Mouse (Mus musculus): Measurements from ENCODE around the gene Aunip.
"Not testable (repeated sequence)": the region's sequence is repeated elsewhere in the genome, so short reads cannot be mapped to it uniquely, and the experiment has no call there.

Aunip gene

DNA sequence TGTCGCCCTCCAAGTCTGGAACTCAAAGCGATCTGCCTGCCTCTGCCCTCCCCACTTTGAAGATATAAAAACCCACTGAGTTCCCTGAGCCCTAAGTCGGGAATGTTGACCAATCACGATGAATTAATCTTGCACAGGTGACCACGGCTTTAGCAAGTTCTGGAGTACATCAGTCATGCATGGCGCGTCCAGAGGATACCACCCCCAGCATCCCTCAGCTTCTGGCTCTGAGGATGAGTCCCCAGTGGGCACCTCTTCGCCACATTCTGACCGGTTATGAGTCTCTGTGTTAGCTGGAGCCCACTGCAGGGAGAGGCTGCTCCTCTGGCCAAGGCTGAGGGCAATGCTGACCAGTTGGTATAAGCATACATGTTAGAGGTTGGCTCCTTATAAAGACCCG, 26.6 kb upstream of the Aunip start:
- in situ Hi-C loops (cut with MboI; ENCODE audit: unreplicated experiment in 2 of 2) = no loop called here

DNA sequence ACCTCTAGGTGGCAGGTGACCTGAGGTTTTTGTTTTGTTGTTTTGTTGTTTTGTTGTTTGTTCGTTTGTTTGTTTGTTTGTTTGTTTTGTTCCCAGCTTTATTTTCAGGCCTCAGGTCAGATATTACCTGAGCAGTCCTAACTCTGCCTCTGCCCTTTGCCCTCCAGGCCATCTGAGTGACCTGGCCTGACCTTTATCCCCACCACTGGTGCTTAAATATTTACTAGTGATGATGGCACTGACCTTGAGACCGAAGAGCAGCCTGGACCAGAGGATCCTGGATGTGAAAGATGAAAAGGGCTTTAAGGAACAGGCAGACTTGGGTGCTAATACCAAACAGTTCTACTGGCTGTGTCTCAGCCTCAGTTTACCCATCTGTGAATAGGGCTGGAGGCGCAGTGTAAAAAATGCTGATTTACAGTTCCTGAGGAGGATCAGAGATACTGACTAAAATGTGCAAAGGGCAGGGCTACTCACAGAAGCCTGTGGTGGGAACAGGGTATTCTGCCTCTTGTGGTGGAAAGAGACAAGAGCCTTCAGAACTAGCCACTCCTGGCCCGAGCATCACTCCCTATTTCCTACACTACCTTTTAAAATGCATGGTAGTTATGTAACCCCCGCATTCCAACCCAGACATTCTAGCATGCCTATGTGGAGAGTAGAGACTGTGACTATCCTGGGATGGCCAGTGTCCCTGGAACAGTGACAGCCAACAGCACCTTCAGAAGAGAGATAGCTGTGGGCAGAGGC, 25.5 kb upstream of the Aunip start:
- in situ Hi-C loops (cut with MboI; ENCODE audit: unreplicated experiment in 2 of 2) = no loop called here

DNA sequence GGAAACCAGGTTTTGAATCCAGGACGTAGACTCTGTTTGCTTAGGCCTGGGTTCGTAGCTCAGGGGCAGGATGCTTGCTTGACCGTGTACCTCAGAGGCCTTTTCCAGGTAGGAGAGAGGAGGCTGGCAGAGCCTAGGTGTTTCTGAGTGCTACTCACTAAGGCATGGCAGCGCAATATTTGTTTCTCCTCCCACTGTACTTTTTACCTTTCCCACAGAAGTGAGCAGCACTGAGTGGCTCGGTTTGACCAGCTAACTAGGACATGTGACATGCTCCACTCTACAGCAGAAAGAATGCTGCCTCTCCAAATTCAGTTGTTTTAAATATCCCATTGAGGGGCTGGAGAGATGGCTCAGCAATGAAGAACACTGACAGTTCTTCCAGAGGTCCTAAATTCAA, 22.6 kb upstream of the Aunip start:
- in situ Hi-C loops (cut with MboI; ENCODE audit: unreplicated experiment in 2 of 2) = no loop called here

DNA sequence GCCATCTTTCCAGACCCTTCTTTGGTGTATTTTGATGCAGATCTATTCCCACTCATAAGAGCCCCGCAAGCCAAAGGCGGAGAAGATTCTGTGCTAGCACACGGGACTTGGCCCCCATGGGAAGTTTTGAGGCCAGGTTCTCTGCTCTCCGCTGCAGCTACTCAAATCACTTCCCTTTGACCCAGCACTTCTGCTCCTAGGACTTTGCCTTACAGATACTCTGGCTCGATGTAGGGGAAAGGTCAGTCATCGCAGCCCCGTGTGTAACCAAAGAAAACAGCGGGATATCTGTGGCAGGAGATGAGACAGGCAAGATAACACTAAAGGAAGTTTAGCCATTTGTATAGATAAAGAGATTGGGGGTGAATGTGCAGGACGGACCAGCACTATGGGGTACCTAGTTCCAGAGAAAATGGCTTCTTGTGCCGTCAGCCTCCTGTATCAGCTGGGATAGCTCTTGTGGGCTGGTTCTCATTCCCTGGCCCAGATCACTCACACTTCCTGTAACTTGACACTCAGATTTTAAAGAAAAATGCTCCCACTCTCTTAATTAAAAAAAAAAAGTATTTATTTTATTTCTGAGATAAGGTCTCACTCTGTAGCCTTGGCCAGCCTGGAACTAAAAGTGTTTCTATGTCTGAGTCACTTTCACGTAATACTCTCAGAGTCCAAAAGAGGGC, 20.7 kb upstream of the Aunip start:
- in situ Hi-C loops (cut with MboI; ENCODE audit: unreplicated experiment in 2 of 2) = no loop called here

DNA sequence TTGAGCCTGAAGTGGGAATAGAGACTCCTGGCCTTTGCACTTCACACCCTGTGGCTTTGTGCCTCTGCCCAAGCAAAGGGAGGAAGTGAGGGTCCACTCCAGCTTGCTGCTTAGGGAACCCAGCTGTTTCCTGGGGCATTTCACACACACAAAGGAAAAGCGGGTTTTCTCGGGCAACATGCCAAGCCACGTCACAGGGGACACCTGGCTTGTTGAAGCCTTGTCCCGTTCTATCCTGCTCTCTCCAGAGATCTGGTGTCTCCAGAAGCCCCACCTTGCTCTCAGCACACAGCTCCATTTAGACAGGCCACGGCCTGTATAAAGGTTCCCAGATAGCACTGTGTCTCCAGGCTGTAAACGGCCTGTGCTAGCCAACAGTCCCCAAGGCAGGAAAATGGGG, 19.1 kb upstream of the Aunip start:
- in situ Hi-C loops (cut with MboI; ENCODE audit: unreplicated experiment in 2 of 2) = no loop called here

DNA sequence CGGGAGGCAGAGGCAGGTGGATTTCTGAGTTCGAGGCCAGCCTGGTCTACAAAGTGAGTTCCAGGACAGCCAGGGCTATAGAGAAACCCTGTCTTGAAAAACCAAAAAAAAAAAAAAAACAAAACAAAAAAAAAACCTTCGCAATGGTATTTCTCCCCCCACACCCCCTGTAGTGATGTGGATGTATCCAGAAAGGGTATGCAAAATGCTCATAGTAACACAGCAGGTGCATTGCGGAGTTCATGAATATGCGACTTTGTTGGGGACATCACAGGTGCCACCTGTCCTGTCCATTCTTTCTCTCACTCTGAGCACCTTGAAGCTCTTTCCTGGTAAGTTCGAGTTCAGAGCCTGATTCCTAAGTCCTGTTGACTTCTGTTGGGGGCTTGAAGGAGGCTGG, 16.6 kb upstream of the Aunip start:
- in situ Hi-C loops (cut with MboI; ENCODE audit: unreplicated experiment in 2 of 2) = not testable (repeated sequence)

DNA sequence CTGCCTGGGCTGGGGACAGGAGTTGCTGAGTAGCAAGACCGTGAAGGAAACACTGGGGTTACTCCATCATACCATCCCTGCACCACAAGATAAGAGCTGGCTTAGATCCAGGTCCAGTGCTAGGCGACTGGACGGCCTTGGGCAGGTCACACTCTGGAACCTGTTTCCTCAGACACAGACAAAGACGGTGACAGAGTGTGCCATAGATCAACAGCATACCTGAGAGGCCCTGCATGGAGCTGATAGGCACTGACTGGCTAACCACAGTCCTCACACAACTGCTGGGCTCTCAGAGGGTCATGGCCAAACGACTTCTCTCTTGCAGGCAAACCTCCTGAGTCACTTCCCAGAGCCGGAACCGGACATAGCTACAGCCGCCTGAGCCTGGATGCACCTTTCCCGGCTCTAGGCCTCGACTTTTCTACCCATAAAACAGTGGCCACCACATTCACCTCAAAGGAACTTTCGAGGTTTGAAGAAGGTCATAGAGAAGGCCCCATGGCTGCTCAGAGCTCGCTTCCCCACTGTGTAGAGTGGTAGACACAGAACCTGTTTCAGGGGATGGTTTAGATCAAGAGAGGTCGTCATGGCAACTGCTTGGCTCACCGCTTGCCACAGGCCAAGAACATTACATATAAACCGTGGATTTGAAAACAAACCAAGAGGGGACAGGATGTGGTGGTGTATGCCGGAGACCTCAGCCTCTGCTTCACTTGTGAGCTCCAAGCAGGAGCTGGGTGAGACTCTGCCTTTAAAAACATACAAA, 15.8 kb upstream of the Aunip start:
- in situ Hi-C loops (cut with MboI; ENCODE audit: unreplicated experiment in 2 of 2) = no loop called here

DNA sequence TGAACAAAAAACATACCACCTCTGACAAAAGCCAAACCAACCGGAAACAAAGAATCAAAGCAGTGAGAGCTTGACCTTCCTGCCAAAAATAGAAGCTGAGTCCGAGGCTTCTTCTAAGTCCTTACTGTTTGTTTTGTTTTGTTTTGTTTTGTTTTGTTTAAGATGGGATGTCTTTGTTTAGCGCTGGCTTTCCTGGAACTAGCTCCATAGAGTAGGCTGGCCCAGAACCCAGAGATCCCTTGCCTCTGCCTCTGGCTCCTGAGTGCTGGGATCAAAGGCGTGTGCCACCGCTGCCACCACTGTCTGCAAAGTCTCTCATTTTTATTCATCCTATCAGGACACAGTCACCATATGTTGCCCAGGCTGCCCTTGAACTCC, 15.3 kb upstream of the Aunip start:
- in situ Hi-C loops (cut with MboI; ENCODE audit: unreplicated experiment in 2 of 2) = no loop called here

DNA sequence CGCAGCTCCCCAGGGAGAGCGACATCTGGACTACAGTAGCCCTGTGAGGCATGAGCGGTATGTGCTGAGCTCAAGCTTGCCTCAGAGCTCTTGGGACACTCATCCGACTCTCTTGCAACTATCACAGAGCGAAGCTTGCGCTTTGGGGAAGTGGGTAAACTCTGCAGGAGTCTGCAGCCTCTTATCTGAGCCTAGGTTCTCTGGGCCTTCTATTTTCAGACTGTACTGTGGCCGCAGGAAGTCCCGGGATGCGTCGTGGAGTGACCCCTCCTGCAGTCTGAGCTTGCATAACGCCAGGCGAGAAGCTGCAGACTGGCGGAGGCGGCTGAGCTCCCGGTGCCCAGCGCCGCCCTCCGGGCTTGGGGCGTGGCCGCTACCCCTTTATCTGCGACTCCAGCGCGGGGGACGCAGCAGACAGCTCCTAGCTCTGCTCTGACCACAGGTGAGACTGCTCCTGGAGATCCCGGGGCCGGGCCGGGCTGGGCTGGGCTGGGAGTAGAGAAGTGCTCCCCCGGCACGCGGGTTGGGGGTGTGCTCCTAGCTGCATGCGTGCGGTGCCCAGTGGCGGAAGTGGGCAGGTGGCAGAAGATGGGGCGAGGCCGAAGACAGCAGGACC, 14.1 kb upstream of the Aunip start, which contains the start of gene Paqr7:
Gene Paqr7 (plus strand): TSS at position 103 of the 616 bp plus-strand sequence.
- in situ Hi-C loops (cut with MboI; ENCODE audit: unreplicated experiment in 2 of 2) = no loop called here

DNA sequence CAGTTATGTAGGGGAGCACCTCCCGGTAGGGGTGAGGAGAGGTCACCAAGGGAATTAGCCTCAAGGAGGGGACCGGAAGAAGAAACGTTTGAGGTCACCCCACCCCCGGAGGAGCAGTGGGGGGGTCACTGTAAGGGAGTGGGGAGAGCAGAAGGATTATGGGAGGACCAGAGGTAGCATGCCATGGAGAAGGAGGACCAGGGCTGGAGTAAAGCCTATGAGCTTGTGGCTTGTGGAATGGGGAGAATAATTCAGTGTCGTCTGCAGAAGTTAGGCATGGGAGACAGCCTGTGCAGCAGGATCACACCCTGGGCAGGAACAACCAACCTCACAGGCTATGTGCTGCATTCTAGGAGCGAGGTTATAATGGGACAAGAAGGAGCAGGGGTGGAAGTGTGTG, 13.6 kb upstream of the Aunip start:
- in situ Hi-C loops (cut with MboI; ENCODE audit: unreplicated experiment in 2 of 2) = no loop called here

DNA sequence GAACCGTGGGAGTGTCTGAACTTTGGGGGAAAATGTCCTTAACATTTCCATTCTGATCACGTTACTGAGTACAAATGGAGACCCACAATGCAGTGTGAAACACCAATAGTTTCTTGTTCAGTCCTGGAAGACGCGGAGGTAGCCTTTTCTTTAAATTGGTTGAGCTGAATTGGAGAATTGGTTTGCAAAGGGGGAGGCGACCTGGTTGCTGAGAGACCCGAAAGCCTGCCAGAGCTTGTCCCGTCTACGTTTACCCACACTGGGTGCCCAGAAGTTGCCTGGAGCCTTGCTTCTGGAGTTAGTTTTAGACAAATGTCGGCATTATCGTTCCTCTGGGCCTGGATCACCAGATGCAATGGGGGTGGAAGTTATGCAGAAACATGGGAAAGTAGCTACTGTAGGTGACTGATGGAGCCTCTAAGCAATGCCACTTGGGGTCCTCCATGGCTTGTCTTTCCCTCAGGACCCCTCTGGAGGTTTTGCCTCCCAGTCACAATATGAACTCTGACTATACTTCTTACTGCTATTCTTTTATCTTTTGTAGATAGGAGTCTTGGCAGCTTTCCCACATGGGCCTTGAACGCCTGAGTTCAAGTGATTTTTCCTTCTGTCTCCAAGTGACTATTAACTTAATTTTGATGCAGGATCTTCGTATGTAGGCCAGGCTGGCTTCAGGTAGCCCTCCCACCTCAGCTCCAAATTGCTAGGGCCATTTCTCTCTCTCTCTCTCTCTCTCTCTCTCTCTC, 12.6 kb upstream of the Aunip start:
- in situ Hi-C loops (cut with MboI; ENCODE audit: unreplicated experiment in 2 of 2) = no loop called here

DNA sequence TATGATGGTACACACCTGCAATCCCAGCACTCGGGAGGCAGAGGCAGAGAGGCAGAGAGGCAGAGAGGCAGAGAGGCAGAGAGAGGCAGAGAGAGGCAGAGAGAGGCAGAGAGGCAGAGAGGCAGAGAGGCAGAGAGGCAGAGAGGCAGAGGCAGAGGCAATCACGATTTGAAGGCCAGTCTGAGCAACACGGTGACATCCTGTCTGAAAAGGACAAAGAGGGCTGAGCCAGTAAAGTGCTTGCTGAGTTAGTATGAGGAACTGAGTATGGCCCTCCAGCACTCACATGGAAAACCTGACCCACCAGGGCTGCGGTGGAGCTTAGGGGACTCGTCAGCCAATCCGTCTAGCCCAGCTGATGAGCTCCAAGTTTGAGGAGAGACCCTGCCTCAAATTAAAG, 11.8 kb upstream of the Aunip start:
- in situ Hi-C loops (cut with MboI; ENCODE audit: unreplicated experiment in 2 of 2) = not testable (repeated sequence)

DNA sequence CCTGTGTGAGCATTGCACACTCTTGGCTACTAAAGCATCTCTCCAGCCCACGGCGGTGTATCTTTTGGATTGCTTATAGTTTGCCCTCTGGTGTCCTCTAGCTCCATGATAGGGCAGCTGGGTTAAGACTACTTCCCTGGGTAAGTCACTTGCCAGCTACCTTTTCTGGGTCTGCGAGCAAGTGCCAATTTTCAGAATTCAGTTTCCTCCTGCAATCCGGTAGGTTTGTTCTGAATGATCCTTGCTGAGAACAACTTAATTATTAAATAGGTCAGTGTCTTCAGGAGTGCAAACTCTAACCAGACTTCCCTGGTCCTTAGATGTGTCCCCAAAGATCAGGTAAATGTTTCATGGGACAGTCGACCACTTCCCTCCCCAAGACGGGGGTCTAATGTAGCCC, 9.7 kb upstream of the Aunip start:
- in situ Hi-C loops (cut with MboI; ENCODE audit: unreplicated experiment in 2 of 2) = no loop called here

DNA sequence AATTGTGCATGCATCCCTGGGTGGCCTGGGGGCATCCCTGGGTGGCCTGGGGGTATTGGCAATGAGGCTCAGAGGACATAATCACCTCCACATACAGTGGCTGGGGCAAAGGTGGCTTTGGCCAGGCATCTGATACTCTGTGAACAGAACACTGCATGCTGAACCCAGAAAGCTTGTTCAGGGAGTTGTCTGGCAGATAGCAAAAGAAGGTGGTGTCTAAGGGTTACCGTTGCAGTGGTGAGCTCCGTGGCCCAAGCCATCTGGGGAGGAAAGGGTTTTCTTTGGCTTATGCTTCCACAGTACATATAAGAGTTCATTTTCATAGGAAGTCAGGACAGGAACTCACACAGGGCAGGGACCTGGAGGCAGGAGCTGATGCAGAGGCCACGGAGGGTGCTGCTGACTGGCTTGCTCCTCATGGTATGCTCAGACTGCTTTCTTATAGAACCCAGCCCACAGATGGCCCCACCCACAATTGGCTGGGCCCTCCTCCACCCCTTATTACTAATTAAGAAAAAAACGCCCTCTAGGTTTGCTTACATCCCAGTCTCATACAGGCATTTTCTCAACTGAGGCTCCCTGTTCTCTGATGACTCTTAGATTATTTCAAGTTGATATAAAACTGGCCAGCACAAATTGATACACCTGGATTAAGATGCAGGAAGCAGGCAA, 7.0 kb upstream of the Aunip start:
- in situ Hi-C loops (cut with MboI; ENCODE audit: unreplicated experiment in 2 of 2) = no loop called here

DNA sequence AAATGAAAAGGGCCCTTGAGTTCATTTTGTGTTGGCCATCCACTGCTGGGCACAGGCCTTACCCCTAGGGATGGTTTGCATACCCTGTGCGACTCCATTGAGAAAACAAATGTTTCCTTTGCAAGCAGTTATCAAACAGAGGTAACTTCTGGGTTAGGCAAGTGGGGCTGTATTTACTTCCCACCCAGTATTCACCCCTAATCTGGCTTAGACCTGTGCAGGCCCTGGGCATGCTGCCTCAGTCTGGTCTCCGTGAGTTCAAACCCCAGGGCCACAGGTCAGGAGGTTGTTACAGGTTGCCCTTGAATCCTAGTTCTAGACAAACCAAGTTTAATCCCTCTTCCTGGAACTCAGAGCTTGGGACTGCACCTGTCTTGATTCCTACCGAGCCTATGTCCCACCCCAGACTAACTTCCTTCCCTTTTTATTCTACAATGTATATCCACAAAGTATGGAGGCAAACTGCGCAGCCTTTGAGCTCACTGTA, 5.5 kb upstream of the Aunip start:
- in situ Hi-C loops (cut with MboI; ENCODE audit: unreplicated experiment in 2 of 2) = no loop called here

DNA sequence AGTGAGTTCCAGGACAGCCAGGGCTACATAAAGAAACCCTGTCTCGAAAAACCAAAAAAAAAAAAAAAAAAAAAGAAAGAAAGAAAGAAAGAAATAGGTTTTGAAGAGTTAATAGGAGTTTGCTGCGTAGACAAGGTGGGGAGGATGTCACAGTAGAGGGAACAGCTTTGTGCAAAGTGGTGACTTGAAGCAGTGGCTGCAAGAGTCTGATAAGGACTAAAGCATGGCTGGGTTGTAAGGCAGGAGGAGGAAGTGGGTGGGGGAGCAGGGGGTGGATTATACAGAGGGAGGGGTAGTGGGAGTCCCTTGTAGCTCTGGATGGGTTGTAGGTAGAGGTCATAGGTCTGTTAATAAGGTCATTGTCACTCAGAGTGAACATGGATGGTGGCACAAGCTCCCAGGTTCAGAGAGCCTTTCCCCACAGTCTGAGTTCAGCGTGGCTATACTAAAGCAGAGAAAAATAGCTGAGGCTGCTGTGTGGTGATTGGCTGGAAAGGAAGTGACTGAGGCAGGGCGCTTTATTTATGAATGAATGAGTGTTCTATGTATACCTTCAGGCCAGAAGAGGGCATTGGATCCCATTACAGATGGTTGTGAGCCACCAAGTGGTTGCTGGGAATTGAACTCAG, 4.7 kb upstream of the Aunip start:
- in situ Hi-C loops (cut with MboI; ENCODE audit: unreplicated experiment in 2 of 2) = no loop called here

DNA sequence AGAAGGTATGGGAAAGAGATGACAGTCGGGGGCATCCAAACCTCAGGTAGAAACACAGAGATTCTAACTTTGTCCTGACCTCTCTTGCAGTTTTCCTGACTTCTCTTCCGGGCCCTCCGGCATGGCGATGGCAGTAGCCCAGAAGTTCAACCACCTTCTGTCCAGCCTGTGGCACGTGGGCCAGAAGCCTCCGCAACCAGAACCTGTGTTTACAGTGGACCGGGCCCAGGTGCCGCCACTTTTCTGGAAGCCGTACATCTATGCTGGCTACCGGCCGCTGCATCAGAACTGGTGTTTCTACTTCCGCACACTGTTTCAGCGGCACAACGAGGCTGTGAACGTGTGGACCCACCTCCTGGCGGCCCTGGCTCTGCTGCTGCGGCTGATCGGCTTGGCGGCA, 4.1 kb upstream of the Aunip start:
- in situ Hi-C loops (cut with MboI; ENCODE audit: unreplicated experiment in 2 of 2) = no loop called here

DNA sequence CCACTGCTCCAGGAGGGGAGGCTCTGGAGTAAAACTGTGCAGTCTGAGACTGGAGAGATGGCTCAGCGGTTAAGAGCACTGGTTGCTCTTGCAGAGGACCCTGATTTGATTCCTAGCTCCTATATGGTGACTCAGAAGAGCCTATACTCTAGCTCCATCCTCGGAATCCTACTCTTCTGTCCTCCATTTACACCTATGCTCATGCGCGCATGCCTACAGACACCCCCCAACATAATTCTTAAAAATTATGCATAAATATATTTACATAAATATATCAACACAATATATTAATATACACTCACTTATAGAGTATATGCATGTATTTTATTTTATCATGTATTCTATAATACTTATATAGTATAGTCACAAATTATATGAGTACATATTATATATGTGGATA, 403 bp upstream of the Aunip start:
- in situ Hi-C loops (cut with MboI; ENCODE audit: unreplicated experiment in 2 of 2) = no loop called here

DNA sequence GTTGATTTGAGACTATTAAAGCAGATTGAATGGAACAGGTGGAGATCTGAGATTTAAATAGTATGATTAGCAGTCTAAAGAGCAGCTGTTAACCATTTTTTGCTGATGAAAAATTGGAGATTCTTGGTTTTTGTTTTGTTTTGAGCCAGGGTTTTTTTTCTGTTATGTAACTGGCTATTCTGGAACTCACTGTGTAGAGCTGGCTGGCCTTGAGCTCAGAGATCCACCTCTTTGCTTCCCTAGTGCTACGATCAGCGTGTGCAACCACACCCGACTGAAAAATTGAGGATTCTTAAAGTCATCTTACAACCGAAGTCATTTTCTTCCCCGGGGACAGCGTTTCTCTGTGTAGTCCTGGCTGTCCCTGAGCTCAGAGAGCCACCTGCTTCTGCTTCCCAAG, 931 bp downstream of the Aunip start:
- in situ Hi-C loops (cut with MboI; ENCODE audit: unreplicated experiment in 2 of 2) = no loop called here
